Mouse (Mus musculus) spleen, adult 2 months (tissue): ENCODE data around the gene Spag17.

ENCODE experiments used
- CTCF ChIP-seq: fragments of 200-500 bp; IDR thresholded peaks from 2 replicates; pipeline ENCODE4 v1.5.1; 2011; ENCODE audit warnings: mild to moderate bottlenecking, inconsistent platforms; ENCODE audit not compliant: insufficient read depth, insufficient read length, insufficient replicate concordance; ENCODE audit errors: extremely low read depth
- POLR2A ChIP-seq: fragments of 200-500 bp; IDR thresholded peaks from 2 replicates; pipeline ENCODE4 v1.6.1; 2011; ENCODE audit warnings: low read depth, low read length, inconsistent platforms

DNA sequence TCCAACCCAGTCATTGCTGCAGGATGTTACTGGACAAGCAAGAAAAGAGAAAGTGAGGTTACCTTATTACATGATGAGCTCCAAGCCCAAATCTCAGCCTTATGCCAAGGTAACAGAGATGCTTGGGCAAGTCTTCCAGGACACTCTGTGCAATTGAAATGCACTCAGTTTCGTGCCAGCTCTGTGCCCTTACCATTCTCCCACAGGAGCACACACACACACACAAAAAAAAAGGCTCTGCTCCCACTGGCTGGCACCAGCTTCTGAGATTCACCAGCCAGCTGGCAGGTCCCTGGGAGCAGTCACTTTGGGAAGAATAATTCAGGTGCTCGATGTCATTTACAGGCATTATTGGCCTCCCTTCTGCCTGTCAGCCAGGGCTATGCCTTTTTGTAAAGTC, 221.5 kb downstream of the Spag17 start:
- no peak for TF ChIP-seq POLR2A
- no peak for TF ChIP-seq CTCF
